Mouse (Mus musculus): ENCODE results near the gene Tpx2. TPM values are rescaled to one million over a fixed set of nuclear protein-coding genes. Genes with fewer than 3 reads are reported as not detected.

Tpx2 gene
- polyA plus RNA-seq, 1 experiment: 1.2 TPM

DNA sequence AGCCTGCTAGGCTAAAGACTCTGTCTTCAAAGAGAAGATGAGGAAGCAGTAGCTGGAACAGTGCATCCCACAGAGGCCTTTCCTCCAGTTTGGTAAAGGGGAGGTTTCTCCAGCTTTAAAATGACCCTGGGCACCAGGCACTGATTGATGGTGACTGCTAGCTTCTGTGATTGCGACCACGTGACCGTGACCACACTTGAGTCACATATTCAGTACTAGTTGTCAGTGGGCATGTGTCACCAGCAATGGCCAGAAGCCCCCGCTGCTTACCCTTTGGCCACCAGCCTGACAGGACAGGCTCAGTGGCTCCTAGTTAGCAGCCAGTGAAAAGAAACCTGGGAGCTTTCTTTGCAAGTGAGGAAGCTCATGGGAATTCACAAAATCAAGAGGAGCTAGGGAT lies 55.8 kb downstream of the Tpx2 start:
- H3K4me1 ChIP-seq (ENCODE audit: control insufficient read depth, insufficient read depth, low read length): peaks cover 22% of the 10 kb centered on the region
- no peak overlapping the region for H3K27ac ChIP-seq (ENCODE audit: insufficient read depth, low read length)
- H3K27me3 ChIP-seq (ENCODE audit: control insufficient read depth, insufficient read depth, low read length): no peaks in the 10 kb centered on the region
- TF ChIP-seq CTCF (IDR thresholded peaks at IDR 0.05; ENCODE audit: borderline replicate concordance, insufficient read depth, low read depth, low read length): no peak
- TF ChIP-seq POLR2A (IDR thresholded peaks at IDR 0.05; ENCODE audit: borderline replicate concordance, insufficient read depth, low read length): no peak
- no peak for DNase-seq
- 77% methylated on average over 4 of the region's 4 CpGs for WGBS
- no peak overlapping the region for H3K4me3 ChIP-seq (replicated peaks; ENCODE audit: insufficient read depth, low read depth, low read length)

DNA sequence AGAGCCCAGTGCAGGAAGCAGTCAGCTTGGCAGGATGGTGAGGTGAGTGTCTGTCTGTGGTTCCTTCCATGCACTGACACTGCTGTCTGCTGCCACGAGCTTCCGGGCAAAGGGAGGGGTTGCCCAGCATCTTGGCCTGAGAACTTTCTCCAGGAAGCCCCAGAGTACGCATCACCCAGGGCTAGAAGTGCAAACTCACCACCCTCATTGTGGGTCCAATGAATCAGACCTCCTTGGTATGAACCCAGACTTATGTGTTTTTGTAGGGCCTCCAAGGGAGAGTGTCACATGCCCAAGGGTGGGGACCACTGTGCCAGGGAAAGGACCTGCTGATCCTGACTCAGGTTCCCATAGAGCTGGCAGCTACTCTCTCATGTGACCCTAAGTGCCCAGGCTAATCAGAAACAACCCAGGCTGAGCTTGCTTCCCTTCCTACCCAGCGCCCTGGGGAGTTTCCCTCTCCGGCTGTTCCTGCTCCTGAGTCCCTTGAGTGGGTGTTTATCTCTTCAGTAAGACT lies 56.4 kb downstream of the Tpx2 start:
- H3K27me3 ChIP-seq (ENCODE audit: control insufficient read depth, insufficient read depth, low read length): no peaks in the 10 kb centered on the region
- TF ChIP-seq POLR2A (IDR thresholded peaks at IDR 0.05; ENCODE audit: borderline replicate concordance, insufficient read depth, low read length) (no peak), CTCF (IDR thresholded peaks at IDR 0.05; ENCODE audit: borderline replicate concordance, insufficient read depth, low read depth, low read length) (no peak)
- 84% methylated on average over 5 of the region's 5 CpGs for WGBS
- no peak overlapping the region for H3K27ac ChIP-seq (ENCODE audit: insufficient read depth, low read length)
- peaks cover 22% of the 10 kb centered on the region for H3K4me1 ChIP-seq (ENCODE audit: control insufficient read depth, insufficient read depth, low read length)
- no peak overlapping the region for H3K4me3 ChIP-seq (replicated peaks; ENCODE audit: insufficient read depth, low read depth, low read length)
- DNase-seq: no peak

DNA sequence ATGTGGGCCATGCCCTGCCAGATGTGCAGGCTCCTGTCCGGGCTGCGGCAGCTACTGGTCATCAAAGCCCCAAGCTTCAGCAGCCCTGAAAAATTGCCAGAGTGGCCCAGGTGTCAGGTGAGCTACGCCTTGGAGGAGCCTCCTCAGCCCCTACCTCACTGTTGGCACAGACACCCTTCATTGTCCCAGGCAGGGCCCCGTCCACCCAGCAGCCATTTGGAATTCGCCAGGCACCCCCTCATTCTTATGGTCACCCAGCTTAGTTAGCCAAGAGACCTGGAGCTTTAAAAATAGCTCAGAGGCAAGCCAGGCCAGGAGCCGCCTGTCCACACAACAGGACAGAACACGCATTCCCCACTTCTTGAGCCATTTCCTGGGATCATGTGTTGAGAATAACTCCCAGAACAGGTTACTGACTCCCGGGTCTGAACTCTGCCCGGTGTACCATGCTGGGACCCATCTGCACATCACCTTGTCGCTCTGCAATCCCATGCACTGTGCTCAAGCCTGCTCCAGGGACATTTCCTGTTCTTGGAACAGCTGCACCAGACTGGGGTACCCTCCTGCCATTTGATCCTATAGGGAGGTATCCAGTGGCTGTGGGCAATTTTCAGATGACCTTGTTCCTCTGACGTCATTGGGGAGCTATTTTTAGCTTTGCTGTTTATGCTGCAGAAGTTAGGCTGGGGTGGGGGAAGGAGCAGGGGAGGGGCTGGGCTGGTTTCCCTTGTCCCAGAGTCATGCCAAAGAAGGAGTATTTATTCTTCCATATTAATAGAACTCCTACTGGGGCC lies 57.5 kb downstream of the Tpx2 start:
- 20% methylated on average over 11 of the region's 11 CpGs for WGBS
- peaks cover 22% of the 10 kb centered on the region for H3K4me1 ChIP-seq (ENCODE audit: control insufficient read depth, insufficient read depth, low read length)
- DNase-seq: no peak
- no peak overlapping the region for H3K27ac ChIP-seq (ENCODE audit: insufficient read depth, low read length)
- TF ChIP-seq CTCF (IDR thresholded peaks at IDR 0.05; ENCODE audit: borderline replicate concordance, insufficient read depth, low read depth, low read length) (no peak), POLR2A (IDR thresholded peaks at IDR 0.05; ENCODE audit: borderline replicate concordance, insufficient read depth, low read length) (no peak)
- no peak overlapping the region for H3K4me3 ChIP-seq (replicated peaks; ENCODE audit: insufficient read depth, low read depth, low read length)
- H3K27me3 ChIP-seq (ENCODE audit: control insufficient read depth, insufficient read depth, low read length): no peaks in the 10 kb centered on the region

DNA sequence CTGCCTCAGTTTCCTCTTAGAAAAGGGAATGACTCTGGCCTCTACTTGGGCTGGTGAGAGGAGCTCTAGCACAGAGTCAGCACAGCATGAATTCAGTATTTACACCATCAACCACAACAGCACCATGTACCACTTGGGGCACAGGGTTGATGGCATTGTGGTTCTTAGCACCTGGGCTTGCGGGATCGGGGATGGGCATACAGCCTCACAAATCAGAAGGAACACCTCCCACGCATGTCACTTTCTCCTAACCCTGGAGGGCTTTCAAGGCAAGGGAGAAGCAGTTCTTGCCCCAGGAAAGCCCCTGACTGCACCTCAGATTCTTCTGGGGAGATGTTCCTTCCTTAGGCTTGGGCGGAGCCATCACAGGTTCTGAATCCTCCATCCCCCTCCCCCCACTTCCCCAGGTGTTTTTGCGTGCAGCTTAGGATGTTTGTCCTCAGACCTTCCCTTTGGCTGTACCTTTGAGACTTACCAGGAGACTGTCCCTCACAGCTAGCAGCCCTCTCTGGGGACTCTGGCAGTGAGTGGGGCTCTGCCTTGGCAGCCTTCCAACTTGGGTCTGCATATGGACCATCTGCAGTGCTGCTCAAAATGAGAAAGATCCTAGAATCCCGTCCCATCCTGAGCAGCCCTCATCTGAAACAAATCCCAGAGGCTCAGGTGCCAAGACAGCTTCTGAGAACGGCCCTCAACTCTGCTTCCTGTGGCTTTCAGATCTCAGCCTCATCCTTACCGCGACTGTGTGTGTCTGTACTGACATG lies 58.7 kb downstream of the Tpx2 start:
- WGBS: 59% methylated on average over 9 of the region's 9 CpGs
- no peak for DNase-seq
- Histone ChIP-seq H3K27me3 (ENCODE audit: control insufficient read depth, insufficient read depth, low read length) (no peaks in the 10 kb centered on the region), H3K4me3 (replicated peaks; ENCODE audit: insufficient read depth, low read depth, low read length) (no peak overlapping the region), H3K27ac (ENCODE audit: insufficient read depth, low read length) (no peak overlapping the region), H3K4me1 (ENCODE audit: control insufficient read depth, insufficient read depth, low read length) (peaks cover 30% of the 10 kb centered on the region)
- TF ChIP-seq POLR2A (IDR thresholded peaks at IDR 0.05; ENCODE audit: borderline replicate concordance, insufficient read depth, low read length) (no peak), CTCF (IDR thresholded peaks at IDR 0.05; ENCODE audit: borderline replicate concordance, insufficient read depth, low read depth, low read length) (no peak)

DNA sequence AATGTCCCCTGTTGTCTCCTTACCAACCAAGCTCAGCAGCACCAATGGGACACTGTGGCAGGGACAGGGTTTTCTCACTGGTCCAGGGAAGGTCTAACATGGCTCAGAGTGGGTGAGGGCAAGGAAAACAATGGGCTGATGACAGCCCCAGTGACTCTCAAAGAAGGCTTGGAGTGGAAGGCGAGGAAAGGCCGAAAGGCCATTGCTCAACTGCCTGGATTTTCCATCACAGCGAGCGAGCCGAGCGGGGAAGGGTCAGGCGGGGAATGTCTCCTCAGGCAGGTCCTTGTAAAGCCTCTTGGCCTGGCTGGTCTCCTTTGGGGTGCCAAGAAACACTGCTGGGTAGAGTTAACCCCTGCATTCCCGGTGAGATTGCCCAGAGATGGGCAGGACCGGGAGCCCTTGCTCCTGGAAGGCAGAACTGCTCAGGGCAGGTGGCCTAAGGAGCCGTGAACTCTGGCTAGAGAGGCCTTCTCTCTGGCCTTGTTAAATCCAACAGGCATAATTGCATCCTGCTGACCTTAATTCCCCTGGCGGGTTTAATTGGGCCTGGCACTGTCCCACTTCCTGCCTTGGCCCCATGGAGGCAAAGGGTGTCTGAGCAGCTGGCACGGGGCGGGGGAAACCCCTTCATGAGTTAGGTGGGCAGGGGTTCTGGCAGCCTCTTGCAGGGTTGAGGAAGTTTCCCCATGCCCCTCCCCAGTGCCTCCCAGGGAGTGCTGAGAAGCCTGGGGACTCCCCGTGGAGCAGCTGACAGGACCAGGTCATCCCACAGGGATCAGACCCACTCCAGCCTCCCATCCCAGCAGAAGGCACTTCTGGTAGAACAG lies 59.6 kb downstream of the Tpx2 start:
- H3K27me3 ChIP-seq (ENCODE audit: control insufficient read depth, insufficient read depth, low read length): no peaks in the 10 kb centered on the region
- H3K4me1 ChIP-seq (ENCODE audit: control insufficient read depth, insufficient read depth, low read length): peaks cover 32% of the 10 kb centered on the region
- H3K4me3 ChIP-seq (replicated peaks; ENCODE audit: insufficient read depth, low read depth, low read length): no peak overlapping the region
- 54% methylated on average over 14 of the region's 14 CpGs for WGBS
- no peak overlapping the region for H3K27ac ChIP-seq (ENCODE audit: insufficient read depth, low read length)
- no peak for TF ChIP-seq CTCF (IDR thresholded peaks at IDR 0.05; ENCODE audit: borderline replicate concordance, insufficient read depth, low read depth, low read length)
- no peak for DNase-seq

DNA sequence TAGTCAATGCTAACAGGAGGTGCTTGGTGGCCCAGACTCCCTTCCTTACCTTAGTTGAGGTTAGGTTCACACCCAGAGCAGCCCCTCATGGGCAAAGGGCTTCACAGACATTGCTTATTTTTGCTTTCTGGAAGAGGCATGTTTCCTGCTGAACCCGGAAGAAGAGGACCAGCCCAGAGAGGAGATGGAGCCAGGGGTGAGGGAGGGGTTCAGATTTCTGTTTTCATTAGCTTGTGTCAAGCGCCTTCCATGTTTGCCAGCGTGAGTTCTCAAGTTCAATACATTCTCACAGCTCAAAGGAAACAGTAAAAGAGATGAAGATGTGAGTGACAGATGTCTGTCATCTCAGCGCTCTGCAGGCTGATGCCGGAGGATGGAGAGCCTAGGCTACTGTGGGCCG lies 62.1 kb downstream of the Tpx2 start:
- Histone ChIP-seq H3K27ac (ENCODE audit: insufficient read depth, low read length) (no peak overlapping the region), H3K4me3 (replicated peaks; ENCODE audit: insufficient read depth, low read depth, low read length) (no peak overlapping the region), H3K27me3 (ENCODE audit: control insufficient read depth, insufficient read depth, low read length) (no peaks in the 10 kb centered on the region), H3K4me1 (ENCODE audit: control insufficient read depth, insufficient read depth, low read length) (peaks cover 34% of the 10 kb centered on the region)
- 90% methylated on average over 6 of the region's 6 CpGs for WGBS
- TF ChIP-seq CTCF (IDR thresholded peaks at IDR 0.05; ENCODE audit: borderline replicate concordance, insufficient read depth, low read depth, low read length): no peak
- no peak for TF ChIP-seq POLR2A (IDR thresholded peaks at IDR 0.05; ENCODE audit: borderline replicate concordance, insufficient read depth, low read length)
- DNase-seq: no peak

DNA sequence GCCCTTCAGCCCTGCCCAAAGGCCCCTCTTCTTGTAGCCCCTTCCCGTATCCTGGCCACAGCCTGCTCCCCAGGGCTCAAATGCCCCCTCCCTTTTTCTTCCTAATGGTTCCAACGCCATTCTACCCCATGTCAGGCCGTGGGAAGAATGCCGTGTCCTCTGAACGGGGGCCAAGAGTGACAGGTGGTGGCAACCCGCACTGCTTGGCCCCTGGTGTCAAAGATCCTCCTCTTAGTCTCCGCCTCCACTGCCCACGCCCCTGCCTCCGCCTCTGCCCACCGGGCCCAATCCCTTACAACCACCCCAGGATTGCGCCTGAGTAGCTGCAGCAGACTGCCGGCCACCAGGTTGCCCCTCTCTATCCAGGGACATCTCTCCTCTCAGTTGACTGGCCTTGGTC lies 63.3 kb downstream of the Tpx2 start, which contains the start of gene Mylk2:
Gene Mylk2 (plus strand): TSS at position 322 of the 400 bp plus-strand sequence.
- no peaks in the 10 kb centered on the region for H3K27me3 ChIP-seq (ENCODE audit: control insufficient read depth, insufficient read depth, low read length)
- whole genome bisulfite sequencing: 7% methylated on average over 12 of the region's 12 CpGs
- peak; percentile 55 to 59 for DNase-seq
- TF ChIP-seq POLR2A (IDR thresholded peaks at IDR 0.05; ENCODE audit: borderline replicate concordance, insufficient read depth, low read length) (no peak), CTCF (IDR thresholded peaks at IDR 0.05; ENCODE audit: borderline replicate concordance, insufficient read depth, low read depth, low read length) (no peak)
- no peak within 1 kb of the TSS for H3K4me3 ChIP-seq (replicated peaks; ENCODE audit: insufficient read depth, low read depth, low read length)
- H3K27ac ChIP-seq (ENCODE audit: insufficient read depth, low read length): no peak within 1 kb of the TSS
- peaks cover 29% of the 10 kb centered on the region for H3K4me1 ChIP-seq (ENCODE audit: control insufficient read depth, insufficient read depth, low read length)

All from cerebellum, adult 2 months (tissue).